Mouse (Mus musculus) bone marrow, adult 2 months (tissue): ENCODE data around the gene Slc51a. TPM values are rescaled to one million over a fixed set of nuclear protein-coding genes. Genes with fewer than 3 reads are reported as not detected.

Experiments
- H3K27ac ChIP-seq: fragments of 200-500 bp; 2 replicates; pipeline ENCODE4 v1.5.1; 2012; ENCODE audit warnings: low read depth, mild to moderate bottlenecking, control low read depth, inconsistent platforms, low read length; ENCODE audit not compliant: control insufficient read depth, poor library complexity, insufficient read depth
- H3K4me1 ChIP-seq: fragments of 200-500 bp; 2 replicates; pipeline ENCODE4 v1.6.1; 2011; ENCODE audit warnings: low read length; ENCODE audit not compliant: control insufficient read depth, insufficient read depth
- H3K4me3 ChIP-seq: fragments of 200-500 bp; replicated peaks from 2 replicates; pipeline ENCODE3; 2011; ENCODE audit warnings: mild to moderate bottlenecking, low read depth, low read length, control low read depth; ENCODE audit not compliant: control insufficient read depth
- CTCF ChIP-seq: fragments of 200-500 bp; IDR thresholded peaks from 2 replicates; pipeline ENCODE4 v1.5.1; 2011; ENCODE audit warnings: low read length, control low read depth; ENCODE audit not compliant: control insufficient read depth, insufficient read depth
- POLR2A ChIP-seq: fragments of 200-500 bp; IDR thresholded peaks from 2 replicates; pipeline ENCODE4 v1.6.1; 2011; ENCODE audit warnings: low read depth, mild to moderate bottlenecking, control low read depth, low read length, borderline replicate concordance; ENCODE audit not compliant: control insufficient read depth
- WGBS: fragments of 180-500 bp; shearing (Covaris S2); methylation state at CpG from one replicate; pipeline ENCODE4 v1.1.7; 2018; 5-methylcytosine and 5-hydroxymethylcytosine counted together
- polyA plus RNA-seq: library from polyadenylated mRNA; stranded (reverse); fragments of >200 nt; gene quantifications from 2 replicates; pipeline ENCODE4 v1.2.4, GENCODE M21; 2011; ENCODE audit warnings: low replicate concordance; ENCODE audit not compliant: missing spikeins, insufficient read depth, insufficient read length

Gene Slc51a
- polyA plus RNA-seq, 1 experiment = not detected

- no peak overlapping the region for H3K4me3 ChIP-seq
- 84% methylated on average over 3 of the region's 3 CpGs for WGBS
- TF ChIP-seq CTCF (no peak), POLR2A (no peak)
- no peak overlapping the region for H3K27ac ChIP-seq
- no peaks in the 10 kb centered on the region for H3K4me1 ChIP-seq
Measured at GRCm38 (mm10) chr16:32488939-32489338, 1.3 kb upstream of the Slc51a start.

- WGBS = 84% methylated on average over 6 of the region's 6 CpGs
- TF ChIP-seq CTCF (no peak), POLR2A (no peak)
- Histone ChIP-seq H3K4me3 (no peak overlapping the region), H3K4me1 (no peaks in the 10 kb centered on the region; the same call in 1 of the 2 replicates), H3K27ac (no peak overlapping the region)
Measured at GRCm38 (mm10) chr16:32486046-32486445, 1.6 kb downstream of the Slc51a start.

- no peak overlapping the region for H3K27ac ChIP-seq
- WGBS = 61% methylated on average over 2 of the region's 2 CpGs
- no peaks in the 10 kb centered on the region; the same call in 1 of the 2 replicates for H3K4me1 ChIP-seq
- TF ChIP-seq CTCF = no peak
- TF ChIP-seq POLR2A = no peak
- no peak overlapping the region for H3K4me3 ChIP-seq
Measured at GRCm38 (mm10) chr16:32485209-32485608, 2.5 kb downstream of the Slc51a start.

GRCm38 (mm10) chr16:32484431-32484871 lies 3.2 kb downstream of the Slc51a start:
- H3K27ac ChIP-seq = no peak overlapping the region
- no peaks in the 10 kb centered on the region; the same call in 1 of the 2 replicates for H3K4me1 ChIP-seq
- WGBS = 84% methylated on average over 7 of the region's 7 CpGs
- TF ChIP-seq POLR2A = no peak
- no peak for TF ChIP-seq CTCF
- H3K4me3 ChIP-seq = no peak overlapping the region

GRCm38 (mm10) chr16:32479415-32479814 lies 8.3 kb downstream of the Slc51a start:
- Histone ChIP-seq H3K4me1 (no peaks in the 10 kb centered on the region; the same call in 1 of the 2 replicates), H3K4me3 (no peak overlapping the region), H3K27ac (no peak overlapping the region)
- 72% methylated on average over 2 of the region's 2 CpGs for WGBS
- TF ChIP-seq CTCF = no peak
- no peak for TF ChIP-seq POLR2A

- H3K4me3 ChIP-seq = no peak overlapping the region
- no peak overlapping the region for H3K27ac ChIP-seq
- WGBS = 86% methylated on average over 6 of the region's 6 CpGs
- TF ChIP-seq CTCF (no peak), POLR2A (no peak)
- no peaks in the 10 kb centered on the region; the same call in 1 of the 2 replicates for H3K4me1 ChIP-seq
Measured at GRCm38 (mm10) chr16:32477315-32477714, 10.4 kb downstream of the Slc51a start.

- Histone ChIP-seq H3K27ac (no peak overlapping the region), H3K4me1 (no peaks in the 10 kb centered on the region; the same call in 1 of the 2 replicates), H3K4me3 (no peak overlapping the region)
- no peak for TF ChIP-seq POLR2A
- TF ChIP-seq CTCF = no peak
- 92% methylated on average over 7 of the region's 7 CpGs for WGBS
Measured at GRCm38 (mm10) chr16:32472276-32473015, 15.2 kb downstream of the Slc51a start.

- TF ChIP-seq POLR2A (no peak), CTCF (no peak)
- H3K27ac ChIP-seq = no peak overlapping the region
- no peaks in the 10 kb centered on the region; the same call in 1 of the 2 replicates for H3K4me1 ChIP-seq
- 41% methylated on average over 5 of the region's 5 CpGs for WGBS
- no peak overlapping the region for H3K4me3 ChIP-seq
Measured at GRCm38 (mm10) chr16:32469404-32470105, 18.1 kb downstream of the Slc51a start.
